Mouse (Mus musculus): ENCODE results near the gene Erlec1. TPM values are rescaled to one million over a fixed set of nuclear protein-coding genes. Genes with fewer than 3 reads are reported as not detected.

Gene Erlec1
- polyA plus RNA-seq, 1 experiment = 16.3 TPM

DNA sequence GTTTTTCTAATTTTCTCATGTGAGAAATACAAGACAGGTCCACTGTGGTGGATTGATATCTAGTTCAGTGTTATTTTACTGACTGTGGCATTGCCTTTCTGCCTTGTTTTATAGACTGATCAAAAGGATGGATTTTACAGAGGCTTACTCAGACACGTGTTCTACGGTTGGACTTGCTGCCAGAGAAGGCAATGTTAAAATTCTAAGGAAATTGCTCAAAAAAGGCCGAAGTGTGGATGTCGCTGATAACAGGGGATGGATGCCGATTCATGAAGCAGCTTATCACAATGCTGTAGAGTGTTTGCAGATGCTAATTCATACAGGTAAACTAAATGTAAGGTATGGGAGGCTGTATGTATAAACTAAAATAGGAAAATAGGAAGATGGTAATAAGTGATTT is 44.1 kb upstream of the Erlec1 start:
- no peak overlapping the region for H3ac ChIP-seq (ENCODE audit: control insufficient read depth, insufficient read length)
- no peak overlapping the region for H3K4me2 ChIP-seq (ENCODE audit: low read depth)
- H3K4me3 ChIP-seq = no peak overlapping the region
- TF ChIP-seq E2F4 (IDR thresholded peaks at IDR 0.05; ENCODE audit: insufficient read depth) = no peak
- no peaks in the 10 kb centered on the region for H3K27me3 ChIP-seq (ENCODE audit: control insufficient read depth, insufficient read depth, insufficient read length)
- H3K36me3 ChIP-seq (ENCODE audit: control insufficient read depth, insufficient read depth) = no peaks in the 10 kb centered on the region
- H3K79me2 ChIP-seq (ENCODE audit: control insufficient read depth, insufficient read depth) = peaks cover 4% of the 10 kb centered on the region

DNA sequence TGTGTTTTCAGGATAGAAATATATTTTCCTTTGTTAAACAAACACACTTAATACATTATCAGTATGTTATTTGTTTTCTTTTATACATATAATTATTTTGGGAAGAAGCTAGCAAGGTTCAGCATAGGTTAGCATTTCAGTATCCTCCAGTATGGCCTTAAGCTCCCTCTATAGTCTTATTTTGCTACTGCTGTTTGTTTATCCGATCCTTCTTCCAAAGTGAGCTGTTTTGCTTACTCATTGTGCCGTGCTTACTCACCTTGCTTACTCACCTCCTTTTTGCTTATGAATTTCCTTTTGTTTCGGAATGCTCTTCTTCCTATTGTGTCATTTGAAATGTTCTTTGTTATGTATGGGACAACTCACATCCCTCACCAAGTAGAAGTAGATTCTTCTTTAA is 42.5 kb upstream of the Erlec1 start:
- H3K27me3 ChIP-seq (ENCODE audit: control insufficient read depth, insufficient read depth, insufficient read length) = no peaks in the 10 kb centered on the region
- H3K79me2 ChIP-seq (ENCODE audit: control insufficient read depth, insufficient read depth) = peaks cover 4% of the 10 kb centered on the region
- TF ChIP-seq E2F4 (IDR thresholded peaks at IDR 0.05; ENCODE audit: insufficient read depth) (no peak), CEBPB (IDR thresholded peaks at IDR 0.05; ENCODE audit: insufficient read depth, poor library complexity, severe bottlenecking) (no peak), SRF (IDR thresholded peaks at IDR 0.05; ENCODE audit: control insufficient read depth, insufficient read length, low read depth) (no peak), MYOG (IDR thresholded peaks at IDR 0.05; ENCODE audit: control insufficient read depth in 1 of 3, insufficient read depth in 1 of 3, insufficient read length in 2 of 3, low read depth in 2 of 3) (no peak), TCF3 (IDR thresholded peaks at IDR 0.05; ENCODE audit: insufficient read length, low read depth) (no peak), TCF12 (IDR thresholded peaks at IDR 0.05; ENCODE audit: insufficient read depth, poor library complexity, severe bottlenecking) (no peak), MYOD1 (IDR thresholded peaks at IDR 0.05; ENCODE audit: control insufficient read depth in 1 of 3, insufficient read length in 2 of 3, low read depth in 2 of 3) (no peak), REST (IDR thresholded peaks at IDR 0.05; ENCODE audit: insufficient read depth, insufficient read length) (no peak), USF1 (IDR thresholded peaks at IDR 0.05; ENCODE audit: low read depth) (no peak), POLR2A (IDR thresholded peaks at IDR 0.05; ENCODE audit: insufficient read length, low read depth) (no peak), MAX (IDR thresholded peaks at IDR 0.05; ENCODE audit: low read depth) (no peak), POLR2AphosphoS2 (IDR thresholded peaks at IDR 0.05; ENCODE audit: insufficient read length, low read depth) (no peak)
- no peak overlapping the region for H3ac ChIP-seq (ENCODE audit: control insufficient read depth, insufficient read length)
- no peak overlapping the region for H3K4me2 ChIP-seq (ENCODE audit: low read depth)
- no peaks in the 10 kb centered on the region for H3K36me3 ChIP-seq (ENCODE audit: control insufficient read depth, insufficient read depth)
- H3K4me3 ChIP-seq = no peak overlapping the region

- no peak for TF ChIP-seq MAX (IDR thresholded peaks at IDR 0.05; ENCODE audit: low read depth)
- TF ChIP-seq REST (IDR thresholded peaks at IDR 0.05; ENCODE audit: insufficient read depth, insufficient read length) = no peak
- TF ChIP-seq POLR2AphosphoS2 (IDR thresholded peaks at IDR 0.05; ENCODE audit: insufficient read length, low read depth) = no peak
- TF ChIP-seq POLR2A (IDR thresholded peaks at IDR 0.05; ENCODE audit: insufficient read length, low read depth) = no peak
- no peak for TF ChIP-seq MYOG (IDR thresholded peaks at IDR 0.05; ENCODE audit: control insufficient read depth in 1 of 3, insufficient read depth in 1 of 3, insufficient read length in 2 of 3, low read depth in 2 of 3)
- no peak for TF ChIP-seq TCF12 (IDR thresholded peaks at IDR 0.05; ENCODE audit: insufficient read depth, poor library complexity, severe bottlenecking)
- peak overlapping the region; percentile 80 for H3K4me2 ChIP-seq (ENCODE audit: low read depth)
- H3K79me2 ChIP-seq (ENCODE audit: control insufficient read depth, insufficient read depth) = peaks cover 23% of the 10 kb centered on the region
- peak overlapping the region; percentile 60 for H3K4me3 ChIP-seq
- peaks cover 9% of the 10 kb centered on the region for H3K36me3 ChIP-seq (ENCODE audit: control insufficient read depth, insufficient read depth)
- peak overlapping the region; percentile 28 for H3ac ChIP-seq (ENCODE audit: control insufficient read depth, insufficient read length)
- H3K27me3 ChIP-seq (ENCODE audit: control insufficient read depth, insufficient read depth, insufficient read length) = no peaks in the 10 kb centered on the region
These were observed 32.5 kb upstream of the Erlec1 start for GRCm38 (mm10) chr11:30986625-30987017.

DNA sequence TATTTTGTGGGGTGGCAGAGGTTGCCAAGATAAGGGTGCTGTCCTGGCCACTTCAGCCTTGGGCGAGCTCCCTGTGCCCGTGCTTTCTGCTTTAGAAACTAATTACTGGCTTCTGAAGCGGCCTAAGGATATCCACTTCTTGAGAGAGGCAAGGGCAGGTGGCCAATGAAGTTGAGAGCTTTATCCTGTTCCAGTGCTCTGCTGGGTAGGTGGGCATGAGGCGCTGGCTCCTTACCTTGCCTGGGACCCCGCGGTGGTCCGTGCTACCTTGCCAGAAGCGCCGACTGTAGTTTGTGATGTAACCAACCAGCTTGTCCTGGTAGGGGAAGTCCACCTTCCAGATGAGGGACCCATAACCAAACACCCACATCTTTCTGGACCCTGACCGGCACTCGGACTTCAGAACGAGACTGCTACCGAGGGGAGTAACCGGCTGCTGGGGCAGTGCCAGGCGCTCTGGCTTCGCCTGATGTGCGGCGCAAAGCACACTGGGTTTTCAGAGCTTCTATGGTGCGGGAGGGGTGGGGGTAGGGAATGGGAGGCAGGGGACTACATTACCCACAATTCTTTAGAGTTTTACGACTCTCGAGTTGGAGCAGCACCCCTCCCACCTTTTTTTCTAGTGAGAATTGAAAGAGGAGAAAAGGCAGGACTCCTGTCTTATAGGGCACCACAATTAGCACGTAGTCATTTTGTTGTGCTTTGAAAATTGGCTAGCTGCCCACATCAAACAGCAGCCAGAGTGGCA is 31.9 kb upstream of the Erlec1 start, which contains the start of gene Chac2:
TSS of gene Chac2 (minus strand) at position 474 of the 748 bp plus-strand sequence.
- peaks cover 24% of the 10 kb centered on the region for H3K79me2 ChIP-seq (ENCODE audit: control insufficient read depth, insufficient read depth)
- H3K4me3 ChIP-seq = peak within 1 kb of the TSS; percentile 60
- peak within 1 kb of the TSS; percentile 28 for H3ac ChIP-seq (ENCODE audit: control insufficient read depth, insufficient read length)
- peak within 1 kb of the TSS; percentile 80 for H3K4me2 ChIP-seq (ENCODE audit: low read depth)
- TF ChIP-seq E2F4 (IDR thresholded peaks at IDR 0.05; ENCODE audit: insufficient read depth) = no peak
- peak; percentile 64 for TF ChIP-seq POLR2AphosphoS2 (IDR thresholded peaks at IDR 0.05; ENCODE audit: insufficient read length, low read depth)
- TF ChIP-seq POLR2A (IDR thresholded peaks at IDR 0.05; ENCODE audit: insufficient read length, low read depth) = peak; percentile 70
- peaks cover 9% of the 10 kb centered on the region for H3K36me3 ChIP-seq (ENCODE audit: control insufficient read depth, insufficient read depth)
- H3K27me3 ChIP-seq (ENCODE audit: control insufficient read depth, insufficient read depth, insufficient read length) = no peaks in the 10 kb centered on the region

- Histone ChIP-seq H3K27me3 (ENCODE audit: control insufficient read depth, insufficient read depth, insufficient read length) (no peaks in the 10 kb centered on the region), H3K79me2 (ENCODE audit: control insufficient read depth, insufficient read depth) (peaks cover 28% of the 10 kb centered on the region), H3ac (ENCODE audit: control insufficient read depth, insufficient read length) (peak overlapping the region; percentile 28), H3K36me3 (ENCODE audit: control insufficient read depth, insufficient read depth) (peaks cover 9% of the 10 kb centered on the region), H3K4me2 (ENCODE audit: low read depth) (peak overlapping the region; percentile 80), H3K4me3 (peak overlapping the region; percentile 60)
- TF ChIP-seq SRF (IDR thresholded peaks at IDR 0.05; ENCODE audit: control insufficient read depth, insufficient read length, low read depth) = no peak
- TF ChIP-seq TCF3 (IDR thresholded peaks at IDR 0.05; ENCODE audit: insufficient read length, low read depth) = no peak
- no peak for TF ChIP-seq MAX (IDR thresholded peaks at IDR 0.05; ENCODE audit: low read depth)
- no peak for TF ChIP-seq REST (IDR thresholded peaks at IDR 0.05; ENCODE audit: insufficient read depth, insufficient read length)
- no peak for TF ChIP-seq POLR2AphosphoS2 (IDR thresholded peaks at IDR 0.05; ENCODE audit: insufficient read length, low read depth)
- TF ChIP-seq MYOD1 (IDR thresholded peaks at IDR 0.05; ENCODE audit: control insufficient read depth in 1 of 3, insufficient read length in 2 of 3, low read depth in 2 of 3) = no peak
- TF ChIP-seq USF1 (IDR thresholded peaks at IDR 0.05; ENCODE audit: low read depth) = no peak
- TF ChIP-seq CEBPB (IDR thresholded peaks at IDR 0.05; ENCODE audit: insufficient read depth, poor library complexity, severe bottlenecking) = no peak
- TF ChIP-seq POLR2A (IDR thresholded peaks at IDR 0.05; ENCODE audit: insufficient read length, low read depth) = no peak
- TF ChIP-seq TCF12 (IDR thresholded peaks at IDR 0.05; ENCODE audit: insufficient read depth, poor library complexity, severe bottlenecking) = no peak
- no peak for TF ChIP-seq MYOG (IDR thresholded peaks at IDR 0.05; ENCODE audit: control insufficient read depth in 1 of 3, insufficient read depth in 1 of 3, insufficient read length in 2 of 3, low read depth in 2 of 3)
- no peak for TF ChIP-seq E2F4 (IDR thresholded peaks at IDR 0.05; ENCODE audit: insufficient read depth)
These were observed 31.1 kb upstream of the Erlec1 start for GRCm38 (mm10) chr11:30985237-30985636.
